ENCODE assay signal across 8 mouse cellular contexts in the genomic region with DNA sequence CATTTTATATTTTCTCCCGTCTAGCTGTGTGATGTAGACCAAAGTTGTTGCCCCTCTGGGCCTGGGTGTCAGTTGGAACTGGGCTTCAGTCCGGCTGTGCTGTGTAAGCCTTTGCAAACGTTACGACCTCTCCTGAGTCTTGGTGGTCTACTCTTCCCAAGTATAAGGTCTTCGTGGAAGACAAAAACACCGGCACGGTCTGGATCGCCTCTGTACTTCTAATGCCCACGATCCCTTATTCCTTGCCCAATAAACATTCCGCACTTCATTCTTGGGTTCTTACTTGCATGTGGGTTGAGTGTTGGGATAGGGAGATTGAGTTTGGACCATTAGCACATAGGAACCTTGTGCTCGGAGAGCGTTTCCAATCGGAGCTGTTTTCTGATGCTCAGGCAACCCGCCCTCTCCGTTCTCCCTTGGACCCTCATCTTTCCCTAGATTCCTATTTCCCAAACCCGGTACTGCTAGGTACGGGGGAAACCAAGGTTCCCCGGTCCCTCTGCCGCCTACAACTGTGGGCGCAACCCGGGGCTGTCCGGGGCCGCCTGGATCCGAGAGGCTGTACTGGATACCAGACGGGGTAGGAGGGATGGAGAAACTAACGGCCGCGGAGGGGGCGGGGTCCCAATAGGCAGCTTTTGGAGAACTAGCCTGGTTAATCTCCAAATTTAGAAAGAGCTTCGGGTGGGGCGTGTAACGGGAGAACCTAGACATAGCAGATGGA. TPM values are rescaled to one million over a fixed set of nuclear protein-coding genes. Genes with fewer than 3 reads are reported as not detected.
DNase-seq lines count a peak whose midpoint lies in the region; ATAC-seq lines count a peak whose summit lies in the region.

No protein-coding gene starts in this region.

- no peak for ATAC-seq in forebrain, embryonic 12.5 days (ENCODE audit: low FRiP score)
- no peak for ATAC-seq in liver, embryonic 15.5 days (ENCODE audit: insufficient read depth)

- DNase-seq in kidney, postnatal 4 days: peak; percentile 35 to 45
- DNase-seq in kidney, postnatal 14 days: no peak
- DNase-seq in cerebellum, adult 9-10 months: peak; percentile 54
- no peak for DNase-seq in MN1 (ENCODE audit: low spot score)
- no peak for DNase-seq in yolk sac, embryonic 10.5 days (ENCODE audit: low spot score)
- no peak for DNase-seq in lung, postnatal 14 days

- peaks cover 72% of the 10 kb centered on the region for H3K27me3 ChIP-seq in forebrain, embryonic 12.5 days
- peaks cover 100% of the 10 kb centered on the region for H3K27me3 ChIP-seq in liver, embryonic 15.5 days

- H3K9ac ChIP-seq in forebrain, embryonic 12.5 days: peak overlapping the region; percentile 56; the same call in 1 of the 2 replicates
- no peak overlapping the region for H3K9ac ChIP-seq in liver, embryonic 15.5 days

- H3K9me3 ChIP-seq in forebrain, embryonic 12.5 days: no peaks in the 10 kb centered on the region
- no peaks in the 10 kb centered on the region for H3K9me3 ChIP-seq in liver, embryonic 15.5 days (replicated peaks)

- peak overlapping the region; percentile 79 for H3K4me3 ChIP-seq in forebrain, embryonic 12.5 days (replicated peaks)
- H3K4me3 ChIP-seq in liver, embryonic 15.5 days (replicated peaks): peak overlapping the region; percentile 44

- no peak overlapping the region for H3K27ac ChIP-seq in forebrain, embryonic 12.5 days
- H3K27ac ChIP-seq in liver, embryonic 15.5 days (replicated peaks): no peak overlapping the region

- 9% methylated on average over 32 of the region's 32 CpGs for WGBS in forebrain, embryonic 12.5 days
- 9% methylated on average over 32 of the region's 32 CpGs for WGBS in liver, embryonic 15.5 days (ENCODE audit: insufficient replicate concordance)

- peaks cover 44% of the 10 kb centered on the region for H3K4me1 ChIP-seq in forebrain, embryonic 12.5 days
- H3K4me1 ChIP-seq in liver, embryonic 15.5 days (replicated peaks): peaks cover 27% of the 10 kb centered on the region

- no peaks in the 10 kb centered on the region for H3K36me3 ChIP-seq in forebrain, embryonic 12.5 days (replicated peaks)
- H3K36me3 ChIP-seq in liver, embryonic 15.5 days (replicated peaks): no peaks in the 10 kb centered on the region

- peak overlapping the region; percentile 82 for H3K4me2 ChIP-seq in forebrain, embryonic 12.5 days
- H3K4me2 ChIP-seq in liver, embryonic 15.5 days: peak overlapping the region; percentile 47

RNA-seq across cellular contexts. Expression of gene Zfp580, which starts 2.3 kb away (rescaled TPM):
- 44.9 and 46.3 TPM in 2 replicates for polyA plus RNA-seq in forebrain, embryonic 12.5 days (2016; fragmentation: Nextera tagmentation; extraction: Ambion mirVana)
- polyA plus RNA-seq in liver, embryonic 15.5 days (2015; fragmentation: Nextera tagmentation; extraction: Ambion mirVana): 1.7 and 2.0 TPM in 2 replicates

RNA-seq across cellular contexts. Expression of gene U2af2, which starts 8.3 kb away (rescaled TPM):
- 165 and 166 TPM in 2 replicates for polyA plus RNA-seq in forebrain, embryonic 12.5 days (2016; fragmentation: Nextera tagmentation; extraction: Ambion mirVana)
- polyA plus RNA-seq in liver, embryonic 15.5 days (2015; fragmentation: Nextera tagmentation; extraction: Ambion mirVana): 59.4 and 60.8 TPM in 2 replicates

RNA-seq across cellular contexts. Expression of gene Zfp784, which starts 15.4 kb away (rescaled TPM):
- polyA plus RNA-seq in forebrain, embryonic 12.5 days (2016; fragmentation: Nextera tagmentation; extraction: Ambion mirVana): 4.0 and 4.5 TPM in 2 replicates
- polyA plus RNA-seq in liver, embryonic 15.5 days (2015; fragmentation: Nextera tagmentation; extraction: Ambion mirVana): 1.2 and 1.4 TPM in 2 replicates

RNA-seq across cellular contexts. Expression of gene 4632433K11Rik, which starts 19.7 kb away (rescaled TPM):
- polyA plus RNA-seq in forebrain, embryonic 12.5 days (2016; fragmentation: Nextera tagmentation; extraction: Ambion mirVana): not detected in 2 replicates
- polyA plus RNA-seq in liver, embryonic 15.5 days (2015; fragmentation: Nextera tagmentation; extraction: Ambion mirVana): not detected in 2 replicates

RNA-seq across cellular contexts. Expression of gene Epn1, which starts 26.4 kb away (rescaled TPM):
- 62.9 and 66.4 TPM in 2 replicates for polyA plus RNA-seq in forebrain, embryonic 12.5 days (2016; fragmentation: Nextera tagmentation; extraction: Ambion mirVana)
- polyA plus RNA-seq in liver, embryonic 15.5 days (2015; fragmentation: Nextera tagmentation; extraction: Ambion mirVana): 49.2 and 54.5 TPM in 2 replicates

Comparison
In these comparisons a context has a peak if more than half of its experiments do, and no peak if none do; other contexts are left out.
1. DNase-seq: peak in kidney, postnatal 4 days (2 of 2) and cerebellum, adult 9-10 months (single experiment); none in kidney, postnatal 14 days (single experiment), MN1 (single experiment), yolk sac, embryonic 10.5 days (single experiment) and lung, postnatal 14 days (single experiment).
2. RNA of gene Zfp580, which starts 2.3 kb away (polyA plus RNA-seq): 44.9 to 46.3 TPM in forebrain, embryonic 12.5 days; 1.7 to 2.0 TPM in liver, embryonic 15.5 days; every median in the first group is over 10 times any median in the second.